Mouse (Mus musculus) CH12.LX (cell line): ENCODE measurements around the gene Nptx1. TPM values are rescaled to one million over a fixed set of nuclear protein-coding genes. Genes with fewer than 3 reads are reported as not detected.

Experiments used
- DNase-seq: peaks from one replicate; pipeline ENCODE4 v3.0.0-alpha.2; 2013; ENCODE audit errors: extremely low read depth
- H3K27ac ChIP-seq: 2 replicates; pipeline ENCODE4 v1.5.1; 2012; ENCODE audit warnings: low read depth, mild to moderate bottlenecking, control low read depth, moderate library complexity; ENCODE audit not compliant: insufficient read depth
- H3K27me3 ChIP-seq: replicated peaks from 2 replicates; pipeline ENCODE3; 2012; ENCODE audit warnings: inconsistent platforms
- H3K36me3 ChIP-seq, 2 experiments: replicated peaks in 1 of 2; 2 replicates each; pipeline versions ENCODE3 to v1.6.1; 2012; ENCODE audit warnings: inconsistent platforms in 1 of 2, low read length in 1 of 2, mild to moderate bottlenecking in 1 of 2, mixed read lengths in 1 of 2, moderate library complexity in 1 of 2; ENCODE audit not compliant: control insufficient read depth in 1 of 2, insufficient read depth in 1 of 2
- H3K4me1 ChIP-seq, 2 experiments: 2 replicates each; pipeline ENCODE4 v1.6.1; 2012; ENCODE audit warnings: inconsistent platforms in 1 of 2, moderate library complexity in 1 of 2; ENCODE audit not compliant: insufficient read depth in 2 of 2, control insufficient read depth in 1 of 2
- H3K4me2 ChIP-seq: 2 replicates; pipeline ENCODE4 v1.6.1; 2012; ENCODE audit warnings: low read depth, mild to moderate bottlenecking, control low read depth; ENCODE audit not compliant: poor library complexity, insufficient read depth, severe bottlenecking
- H3K4me3 ChIP-seq, 3 experiments: fragments of 150-350 bp in 1 of 3; sonication (generic) in 1 of 3; replicated peaks in 1 of 3; 2 replicates each; pipeline versions ENCODE3 to v1.5.1; 2011 to 2012; ENCODE audit warnings: low read depth in 2 of 3, low read length in 2 of 3, mild to moderate bottlenecking in 2 of 3, moderate library complexity in 2 of 3, control low read depth in 1 of 3, improper control_type of control experiment in 1 of 3, inconsistent platforms in 1 of 3, mixed read lengths in 1 of 3; ENCODE audit not compliant: poor library complexity in 1 of 3
- H3K79me2 ChIP-seq: replicated peaks from 2 replicates; pipeline ENCODE4 v1.6.1; 2012; ENCODE audit warnings: mild to moderate bottlenecking, moderate library complexity; ENCODE audit not compliant: control insufficient read depth, poor library complexity, insufficient read depth, severe bottlenecking; ENCODE audit errors: extremely low read depth
- H3K9ac ChIP-seq: 2 replicates; pipeline ENCODE4 v1.6.1; 2012; ENCODE audit warnings: low read depth, mild to moderate bottlenecking, control low read depth, moderate library complexity; ENCODE audit not compliant: insufficient read depth
- H3K9me3 ChIP-seq: replicated peaks from 2 replicates; pipeline ENCODE3; 2012; ENCODE audit warnings: low read length, inconsistent platforms, mixed read lengths
- BHLHE40 ChIP-seq: IDR thresholded peaks from 2 replicates; pipeline ENCODE4 v1.6.1; 2011; ENCODE audit warnings: mild to moderate bottlenecking, low read depth, low read length, improper control_type of control experiment
- CHD1 ChIP-seq: IDR thresholded peaks from 2 replicates; pipeline ENCODE4 v1.6.1; 2012; ENCODE audit warnings: low read depth, low read length, improper control_type of control experiment, inconsistent platforms
- CHD2 ChIP-seq: IDR thresholded peaks from 2 replicates; pipeline ENCODE4 v1.6.1; 2011; ENCODE audit warnings: low read length, improper control_type of control experiment
- ELF1 ChIP-seq: IDR thresholded peaks from 2 replicates; pipeline ENCODE4 v1.6.1; 2014; ENCODE audit warnings: low read depth, mild to moderate bottlenecking, inconsistent platforms, low read length, improper control_type of control experiment
- EP300 ChIP-seq: IDR thresholded peaks from 2 replicates; pipeline ENCODE4 v1.6.1; 2011; ENCODE audit warnings: low read length, improper control_type of control experiment
- ETS1 ChIP-seq: conservative IDR thresholded peaks from 2 replicates; pipeline ENCODE4 v1.6.1; 2012; ENCODE audit warnings: low read depth, mild to moderate bottlenecking, inconsistent platforms, low read length, improper control_type of control experiment, moderate library complexity
- HCFC1 ChIP-seq: IDR thresholded peaks from 2 replicates; pipeline ENCODE4 v1.6.1; 2012; ENCODE audit warnings: low read depth, mild to moderate bottlenecking, inconsistent platforms, low read length, improper control_type of control experiment
- IRF4 ChIP-seq: IDR thresholded peaks from 2 replicates; pipeline ENCODE4 v1.6.1; 2014; ENCODE audit warnings: low read depth, mild to moderate bottlenecking, inconsistent platforms, low read length, improper control_type of control experiment
- KAT2A ChIP-seq: IDR thresholded peaks from 2 replicates; pipeline ENCODE4 v1.6.1; 2012; ENCODE audit warnings: low read length, improper control_type of control experiment, inconsistent platforms; ENCODE audit not compliant: insufficient replicate concordance
- MAFK ChIP-seq: IDR thresholded peaks from 2 replicates; pipeline ENCODE4 v1.6.1; 2011; ENCODE audit warnings: low read length, improper control_type of control experiment; ENCODE audit not compliant: insufficient replicate concordance
- MAZ ChIP-seq: IDR thresholded peaks from 2 replicates; pipeline ENCODE4 v1.6.1; 2012; ENCODE audit warnings: low read depth, mild to moderate bottlenecking, inconsistent platforms, low read length, improper control_type of control experiment, moderate library complexity
- MEF2A ChIP-seq: IDR thresholded peaks from 2 replicates; pipeline ENCODE4 v1.6.1; 2014; ENCODE audit warnings: low read depth, mild to moderate bottlenecking, inconsistent platforms, low read length, improper control_type of control experiment, borderline replicate concordance
- MXI1 ChIP-seq: IDR thresholded peaks from 2 replicates; pipeline ENCODE4 v1.6.1; 2011; ENCODE audit warnings: mild to moderate bottlenecking, low read depth, low read length, improper control_type of control experiment
- MYC ChIP-seq: IDR thresholded peaks from 2 replicates; pipeline ENCODE4 v1.6.1; 2011; ENCODE audit warnings: low read depth, mild to moderate bottlenecking, improper control_type of control experiment, low read length
- NELFE ChIP-seq: IDR thresholded peaks from 2 replicates; pipeline ENCODE4 v1.6.1; 2011; ENCODE audit warnings: low read depth, low read length, improper control_type of control experiment
- PAX5 ChIP-seq: IDR thresholded peaks from 2 replicates; pipeline ENCODE4 v1.6.1; 2012; ENCODE audit warnings: low read length, inconsistent platforms, mixed read lengths
- POLR2A ChIP-seq: IDR thresholded peaks from 2 replicates; pipeline ENCODE4 v1.6.1; 2011; ENCODE audit warnings: low read depth, mild to moderate bottlenecking, improper control_type of control experiment, low read length
- POLR2AphosphoS2 ChIP-seq: IDR thresholded peaks from 2 replicates; pipeline ENCODE4 v1.6.1; 2011; ENCODE audit warnings: low read depth, low read length, improper control_type of control experiment
- RCOR1 ChIP-seq: conservative IDR thresholded peaks from 2 replicates; pipeline ENCODE4 v1.6.1; 2012; ENCODE audit warnings: low read depth, mild to moderate bottlenecking, inconsistent platforms, low read length, improper control_type of control experiment
- TBP ChIP-seq: conservative IDR thresholded peaks from 2 replicates; pipeline ENCODE4 v1.6.1; 2011; ENCODE audit warnings: low read depth, low read length, improper control_type of control experiment
- USF2 ChIP-seq: conservative IDR thresholded peaks from 2 replicates; pipeline ENCODE4 v1.6.1; 2011; ENCODE audit warnings: low read depth, low read length, improper control_type of control experiment
- ZC3H11A ChIP-seq: IDR thresholded peaks from 2 replicates; pipeline ENCODE4 v1.6.1; 2012; ENCODE audit warnings: low read depth, mild to moderate bottlenecking, inconsistent platforms, low read length, improper control_type of control experiment
- ZKSCAN1 ChIP-seq: IDR thresholded peaks from 2 replicates; pipeline ENCODE4 v1.6.1; 2012; ENCODE audit warnings: low read depth, inconsistent platforms, low read length, improper control_type of control experiment, borderline replicate concordance
- ZMIZ1 ChIP-seq: IDR thresholded peaks from 2 replicates; pipeline ENCODE4 v1.6.1; 2012; ENCODE audit warnings: low read depth, mild to moderate bottlenecking, inconsistent platforms, low read length, improper control_type of control experiment
- dilution Hi-C: fragments of 300-500 bp; cut with MboI; formaldehyde crosslinking; loops from 2 replicates; pipeline ENCODE4 v1.14.3; 2020; ENCODE audit warnings: low sequenced_read_pairs; ENCODE audit not compliant: extremely low pct_unique_long_range_greater_than_20kb, extremely low pct_ligation_motif_present
- in situ Hi-C: fragments of 300-500 bp; cut with MboI; formaldehyde crosslinking; loops from 3 replicates; pipeline ENCODE4 v1.14.3; 2019; ENCODE audit warnings: low sequenced_read_pairs, low pct_ligation_motif_present, low pct_unique_long_range_greater_than_20kb, mixed read lengths
- polyA plus RNA-seq: library from polyadenylated mRNA; unstranded; fragments of >175 nt; gene quantifications from 2 replicates; pipeline ENCODE4 v1.2.1, GENCODE M21; 2012; ENCODE audit warnings: low read depth; ENCODE audit not compliant: insufficient read length
- total RNA-seq, 2 experiments: library from RNA; depleted of rRNA; stranded (reverse); fragments of 300-350 nt in 1 of 2; fragments of >200 nt in 1 of 2; gene quantifications; 2 replicates each; pipeline ENCODE4 v1.2.3; 2012 to 2014

The Nptx1 gene
- total and polyA plus RNA-seq, 3 experiments = under 0.01 TPM; not detected in 2

GRCm38 (mm10) chr11:119514967-119515636 is 32.5 kb downstream of the Nptx1 start:
- DNase-seq = no peak
- dilution Hi-C loops (no loop called here), in situ Hi-C loops (no loop called here)
- H3K27me3 ChIP-seq = peaks cover 79% of the 10 kb centered on the region
- no peak overlapping the region for H3K9ac ChIP-seq
- H3K4me3 ChIP-seq = no peak overlapping the region
- no peaks in the 10 kb centered on the region for H3K9me3 ChIP-seq
- no peak overlapping the region for H3K4me2 ChIP-seq
- H3K79me2 ChIP-seq = no peaks in the 10 kb centered on the region
- H3K36me3 ChIP-seq = no peaks in the 10 kb centered on the region
- no peak overlapping the region for H3K27ac ChIP-seq
- TF ChIP-seq KAT2A (no peak), CHD2 (no peak), MEF2A (no peak), EP300 (no peak), POLR2A (no peak), CHD1 (no peak), HCFC1 (no peak), BHLHE40 (no peak)
- no peaks in the 10 kb centered on the region for H3K4me1 ChIP-seq

DNA sequence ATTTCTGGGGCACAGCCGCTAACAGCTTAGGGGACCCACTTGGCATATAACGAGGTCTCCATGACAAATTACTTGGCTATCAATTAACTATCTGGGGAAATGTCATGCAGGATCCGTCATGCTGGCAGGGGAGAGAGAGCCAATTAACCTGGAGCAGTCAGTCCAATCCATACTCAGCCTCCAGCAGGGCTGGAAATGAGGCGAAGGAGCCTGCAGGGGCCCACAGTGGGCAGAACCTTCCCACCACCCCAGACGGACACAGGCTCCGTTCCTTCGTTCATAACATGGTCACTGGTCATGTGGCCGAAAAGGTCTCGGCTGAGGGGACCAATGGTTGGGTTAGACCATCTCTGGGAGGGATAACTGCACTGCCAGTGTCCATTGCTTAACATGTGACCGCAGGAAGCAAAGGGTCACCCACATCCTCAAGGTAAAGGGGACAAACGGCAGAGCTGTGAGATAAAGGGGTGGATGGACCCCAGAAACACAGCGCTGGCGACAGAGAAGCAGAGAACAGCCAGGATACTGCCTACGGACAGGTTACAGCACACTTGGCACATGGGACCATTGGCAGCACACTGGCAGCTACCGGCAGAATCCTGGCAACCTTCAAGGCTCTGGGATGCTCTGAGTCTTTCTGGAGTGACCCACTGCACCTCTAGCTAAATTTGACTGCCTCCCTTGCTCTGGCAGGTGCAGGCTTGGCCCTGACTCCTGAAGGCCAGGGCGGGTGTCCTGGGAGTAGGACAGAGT is 33.3 kb downstream of the Nptx1 start:
- no peaks in the 10 kb centered on the region for H3K36me3 ChIP-seq
- H3K9me3 ChIP-seq = no peaks in the 10 kb centered on the region
- no peak overlapping the region for H3K27ac ChIP-seq
- DNase-seq = no peak
- H3K4me2 ChIP-seq = no peak overlapping the region
- H3K4me1 ChIP-seq = no peaks in the 10 kb centered on the region
- in situ Hi-C loops (no loop called here), dilution Hi-C loops (no loop called here)
- H3K4me3 ChIP-seq = no peak overlapping the region
- H3K9ac ChIP-seq = no peak overlapping the region
- H3K79me2 ChIP-seq = no peaks in the 10 kb centered on the region
- peaks cover 71% of the 10 kb centered on the region for H3K27me3 ChIP-seq
- TF ChIP-seq PAX5 = no peak
- no peak for TF ChIP-seq KAT2A
- TF ChIP-seq ETS1 = no peak
- no peak for TF ChIP-seq MAFK
- TF ChIP-seq IRF4 = no peak
- TF ChIP-seq USF2 = no peak
- no peak for TF ChIP-seq ZMIZ1
- TF ChIP-seq POLR2AphosphoS2 = no peak
- TF ChIP-seq MYC = no peak
- TF ChIP-seq MXI1 = no peak
- TF ChIP-seq MAZ = no peak
- no peak for TF ChIP-seq ZKSCAN1
- TF ChIP-seq TBP = no peak
- TF ChIP-seq ELF1 = no peak
- no peak for TF ChIP-seq RCOR1
- no peak for TF ChIP-seq ZC3H11A
- no peak for TF ChIP-seq MEF2A
- TF ChIP-seq POLR2A = no peak
- no peak for TF ChIP-seq NELFE
- TF ChIP-seq, all 38 proteins: peak for 0
